Mouse (Mus musculus): Measurements from ENCODE around the gene Phc2. TPM values are rescaled to one million over a fixed set of nuclear protein-coding genes. Genes with fewer than 3 reads are reported as not detected.
"Not testable (repeated sequence)": the region's sequence is repeated elsewhere in the genome, so short reads cannot be mapped to it uniquely, and the experiment has no call there.

Gene Phc2
- total RNA-seq (2015; ENCODE audit: low replicate concordance) (7.1 and 14.0 TPM in 2 replicates), total RNA-seq (2017; ENCODE audit: low replicate concordance) (3.3 and 4.5 TPM in 2 replicates)

DNA sequence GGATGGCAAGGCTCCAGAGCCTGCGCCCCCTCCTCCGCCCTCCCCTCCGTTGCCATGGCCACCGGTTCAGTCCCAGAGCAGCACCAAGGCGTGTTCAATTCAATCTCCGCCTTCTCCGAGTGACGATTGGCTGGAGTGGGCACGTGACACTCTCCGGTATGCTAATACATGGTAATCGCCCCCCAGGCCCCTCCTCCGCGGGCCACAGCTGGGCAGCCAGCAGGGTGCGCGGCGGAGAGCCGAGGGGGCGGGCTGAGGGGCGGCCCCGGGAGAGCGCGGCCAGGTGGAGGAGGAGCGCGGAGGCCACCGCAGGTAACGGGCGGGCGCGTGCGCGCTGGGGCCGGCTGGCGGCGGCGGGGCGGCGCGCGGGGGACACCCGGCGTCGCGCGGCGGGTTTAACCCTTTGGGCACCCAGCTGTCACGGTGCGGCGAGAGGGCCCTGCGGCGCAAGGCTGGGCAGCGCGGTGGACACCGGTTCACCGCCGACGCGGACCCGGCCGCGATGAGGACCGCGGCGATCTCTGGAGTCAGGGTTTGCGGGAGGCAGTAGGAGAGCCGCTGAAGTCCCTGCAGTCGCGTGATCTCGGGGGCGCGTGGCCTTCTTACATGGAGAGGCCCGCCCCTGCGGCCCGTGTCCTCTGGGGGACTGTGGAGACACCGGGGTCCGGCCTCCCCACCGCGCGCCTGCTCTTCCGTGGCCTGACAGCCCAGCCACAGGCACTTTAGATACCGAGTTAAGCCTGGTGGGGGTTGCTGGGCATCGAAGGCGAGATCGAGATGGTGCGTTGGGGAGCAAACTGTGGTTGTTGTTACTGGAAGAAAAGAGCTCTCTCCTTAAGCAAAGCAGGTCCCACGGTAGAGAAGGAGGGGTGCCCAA is at the start of gene Phc2:
Gene Phc2, plus strand, starts transcription at position 198 of the 877 bp plus-strand sequence.
- 0 out of 2 replicates have a peak, but pooled peaks have one; percentile 37 for ATAC-seq (replicated peaks; ENCODE audit: low FRiP score, poor library complexity, severe bottlenecking)

GRCm38 (mm10) chr4:128606586-128606985 is 47.9 kb upstream of the Phc2 start:
- ATAC-seq (replicated peaks; ENCODE audit: low FRiP score, poor library complexity, severe bottlenecking), result no peak

DNA sequence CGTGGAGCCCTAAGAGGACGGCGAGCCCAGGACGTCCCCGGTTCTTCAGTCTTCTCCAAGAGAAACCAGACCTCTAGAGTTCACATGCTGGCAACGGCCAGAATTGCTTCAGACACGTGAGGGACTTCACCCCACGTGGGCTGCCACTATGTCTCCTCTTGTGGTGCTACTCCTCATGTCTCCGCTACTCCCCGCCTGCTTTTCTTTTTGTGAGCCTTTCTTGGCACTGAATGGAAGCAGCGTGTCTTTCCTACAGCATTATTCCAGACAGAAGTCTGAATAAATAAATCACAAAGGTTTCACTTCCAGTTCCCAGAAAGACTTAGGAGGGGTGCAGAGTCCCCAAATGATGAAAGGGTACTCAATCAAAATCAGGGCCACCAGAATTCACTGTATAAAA is 46.8 kb upstream of the Phc2 start:
- no peak for ATAC-seq (replicated peaks; ENCODE audit: low FRiP score, poor library complexity, severe bottlenecking)

GRCm38 (mm10) chr4:128609276-128609924 is 45.1 kb upstream of the Phc2 start:
- no peak for ATAC-seq (replicated peaks; ENCODE audit: low FRiP score, poor library complexity, severe bottlenecking)

- ATAC-seq (replicated peaks; ENCODE audit: low FRiP score, poor library complexity, severe bottlenecking), result peak; percentile 98
Observed at GRCm38 (mm10) chr4:128609925-128610402, 44.5 kb upstream of the Phc2 start, which contains the start of gene Zscan20. Zscan20 (minus strand) TSS chr4:128610098.

DNA sequence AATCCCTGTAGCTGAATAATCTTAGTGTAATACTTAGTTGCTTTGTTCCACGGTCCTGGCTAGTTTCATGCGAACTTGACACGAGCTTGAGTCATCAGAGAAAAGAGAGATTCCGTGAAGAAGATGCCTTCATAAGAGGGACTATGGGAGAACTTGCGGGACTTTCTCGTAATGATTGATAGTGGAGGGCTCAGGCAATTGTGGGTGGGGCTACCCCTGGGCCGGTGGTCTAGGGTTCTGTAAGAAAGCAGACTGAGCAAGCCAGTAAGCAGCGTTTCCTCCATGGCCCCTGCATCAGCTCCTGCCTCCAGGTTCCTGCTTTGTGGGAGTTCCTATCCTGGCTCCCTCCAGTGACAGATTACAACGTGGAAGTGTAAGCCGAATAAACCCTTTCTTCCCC is 43.8 kb upstream of the Phc2 start:
- no peak for ATAC-seq (replicated peaks; ENCODE audit: low FRiP score, poor library complexity, severe bottlenecking)

DNA sequence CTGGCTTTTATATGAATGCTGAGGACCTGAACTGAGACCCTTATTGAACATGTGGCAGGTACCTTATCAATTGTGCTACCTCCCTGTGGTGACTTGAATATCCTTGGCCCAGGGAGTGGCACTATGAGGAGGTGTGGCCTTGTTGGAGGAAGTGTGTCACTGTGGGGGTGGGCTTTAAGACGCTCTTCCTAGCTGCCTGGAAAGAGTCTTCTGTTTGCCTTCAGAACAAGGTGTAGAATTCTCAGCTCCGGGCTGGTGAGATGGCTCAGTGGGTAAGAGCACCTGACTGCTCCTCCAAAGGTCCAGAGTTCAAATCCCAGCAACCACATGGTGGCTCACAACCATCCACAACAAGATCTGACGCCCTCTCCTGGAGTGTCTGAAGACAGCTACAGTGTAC is 42.8 kb upstream of the Phc2 start:
- ATAC-seq (replicated peaks; ENCODE audit: low FRiP score, poor library complexity, severe bottlenecking), result not testable (repeated sequence)

DNA sequence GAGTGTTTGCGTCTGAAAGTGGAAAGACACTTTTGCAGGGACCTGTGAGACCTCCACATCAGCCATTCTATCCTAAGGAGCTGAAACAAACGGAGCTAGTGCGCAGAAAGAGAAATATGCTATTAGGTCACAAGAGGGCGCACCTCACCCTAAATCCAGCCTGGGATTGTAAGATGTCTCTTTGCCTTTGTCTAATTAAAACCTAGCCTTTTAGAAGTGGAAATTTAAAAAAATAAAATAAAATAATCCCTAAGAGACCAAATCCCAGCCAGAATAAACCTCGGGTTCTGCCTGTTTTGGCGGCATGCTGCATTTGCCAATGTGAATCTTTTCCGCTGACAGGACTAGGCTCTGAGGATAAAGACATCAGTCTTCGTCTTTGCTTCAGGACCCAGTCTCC is 41.2 kb upstream of the Phc2 start:
- ATAC-seq (replicated peaks; ENCODE audit: low FRiP score, poor library complexity, severe bottlenecking), result no peak

- ATAC-seq (replicated peaks; ENCODE audit: low FRiP score, poor library complexity, severe bottlenecking), result no peak
Observed at GRCm38 (mm10) chr4:128615761-128616160, 38.7 kb upstream of the Phc2 start.

DNA sequence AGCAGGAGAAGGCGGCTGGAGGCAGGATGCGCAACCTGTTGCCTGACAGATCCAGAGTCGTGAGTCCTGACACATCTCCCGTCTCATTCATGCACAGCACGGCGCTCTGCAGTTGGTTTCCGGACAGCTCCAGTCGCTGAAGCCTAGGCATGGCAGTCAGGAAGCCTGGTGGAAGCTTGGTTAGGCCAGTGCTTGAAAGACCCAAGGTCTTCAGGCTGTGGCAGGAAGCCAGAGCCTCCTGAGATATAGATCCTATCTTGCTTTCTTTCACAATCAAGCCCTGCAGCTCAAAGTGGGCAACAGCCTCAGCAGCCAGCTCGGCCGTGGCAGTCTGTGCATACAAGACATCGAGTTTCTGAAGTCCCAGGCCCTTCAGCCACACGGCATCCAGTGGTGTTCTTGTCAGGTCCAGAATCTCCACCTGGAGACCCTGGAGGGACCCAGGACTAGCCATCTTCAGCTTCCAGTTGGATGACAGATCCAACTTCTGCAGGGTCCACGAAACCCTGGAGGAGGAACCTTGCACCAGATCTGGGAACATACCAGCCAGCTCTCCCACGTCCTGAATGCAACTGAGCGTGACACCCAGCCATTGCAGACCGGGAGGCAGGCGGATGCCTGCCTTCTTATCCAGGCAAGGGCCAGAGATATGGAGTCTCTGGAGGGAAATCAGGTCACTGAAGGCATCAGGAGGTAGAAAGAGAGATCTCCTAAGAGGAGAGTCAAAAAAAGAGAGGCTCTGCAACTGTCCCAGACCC is 37.0 kb upstream of the Phc2 start:
- ATAC-seq (replicated peaks; ENCODE audit: low FRiP score, poor library complexity, severe bottlenecking), result no peak

GRCm38 (mm10) chr4:128618246-128618911 is 36.1 kb upstream of the Phc2 start, which contains the start of gene Tlr12:
Tlr12 (minus strand) TSS chr4:128618619.
- no peak for ATAC-seq (replicated peaks; ENCODE audit: low FRiP score, poor library complexity, severe bottlenecking)

DNA sequence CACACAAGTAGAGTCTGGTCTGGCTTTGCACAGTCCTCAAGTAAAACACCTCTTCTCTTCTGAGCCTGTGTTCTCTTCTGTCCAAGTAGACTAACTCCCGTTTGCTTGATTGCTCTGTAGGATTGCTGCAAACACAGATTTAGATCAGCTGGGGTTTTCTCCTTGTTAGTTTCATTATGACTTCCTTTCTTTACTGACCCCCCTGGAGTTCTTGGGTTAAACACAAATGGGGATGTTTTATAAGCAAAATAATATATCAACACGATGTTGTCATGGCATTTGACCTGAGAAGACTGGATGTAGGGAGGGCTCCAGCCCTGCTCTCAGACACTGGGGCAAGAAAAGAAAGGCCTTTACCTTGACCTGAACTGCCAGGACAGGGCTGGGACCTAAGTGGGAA is 35.5 kb upstream of the Phc2 start:
- ATAC-seq (replicated peaks; ENCODE audit: low FRiP score, poor library complexity, severe bottlenecking), result no peak

DNA sequence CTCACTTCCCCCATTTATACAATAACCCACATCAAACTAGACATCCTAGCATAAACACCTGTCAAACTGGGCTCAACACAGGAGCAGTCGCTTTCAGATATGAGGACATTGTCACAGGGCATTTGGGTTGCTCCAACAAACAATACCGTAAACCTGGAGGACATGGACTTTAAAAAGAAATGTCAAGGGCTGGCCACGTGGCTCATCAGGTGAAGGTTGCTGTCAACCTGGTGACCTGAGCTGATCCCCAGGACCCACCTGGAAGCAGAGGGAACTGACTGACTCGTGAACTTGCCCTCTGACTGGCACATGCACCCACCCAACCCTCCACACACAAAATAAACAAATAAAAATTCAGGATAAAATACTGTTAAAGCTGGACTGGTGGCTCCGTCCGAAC is 33.9 kb upstream of the Phc2 start:
- ATAC-seq (replicated peaks; ENCODE audit: low FRiP score, poor library complexity, severe bottlenecking), result no peak

DNA sequence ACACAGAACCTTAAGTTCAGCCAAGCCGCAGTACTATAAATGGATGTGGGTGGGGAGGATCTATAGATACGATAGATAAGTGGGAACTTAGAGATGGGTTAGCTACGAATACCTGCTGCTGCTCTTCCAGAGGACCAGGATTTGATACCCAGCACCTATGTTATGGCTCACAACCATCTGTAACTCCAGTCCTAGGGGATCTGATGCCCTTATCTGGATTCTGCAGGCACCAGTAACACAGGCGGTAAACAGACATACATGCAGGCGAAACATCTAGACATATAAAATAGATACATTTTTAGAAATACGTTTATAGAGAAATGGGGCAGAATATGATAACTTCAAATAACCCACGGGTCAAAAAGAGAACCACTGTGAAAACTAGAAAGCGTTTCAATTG is 33.4 kb upstream of the Phc2 start:
- no peak for ATAC-seq (replicated peaks; ENCODE audit: low FRiP score, poor library complexity, severe bottlenecking)

DNA sequence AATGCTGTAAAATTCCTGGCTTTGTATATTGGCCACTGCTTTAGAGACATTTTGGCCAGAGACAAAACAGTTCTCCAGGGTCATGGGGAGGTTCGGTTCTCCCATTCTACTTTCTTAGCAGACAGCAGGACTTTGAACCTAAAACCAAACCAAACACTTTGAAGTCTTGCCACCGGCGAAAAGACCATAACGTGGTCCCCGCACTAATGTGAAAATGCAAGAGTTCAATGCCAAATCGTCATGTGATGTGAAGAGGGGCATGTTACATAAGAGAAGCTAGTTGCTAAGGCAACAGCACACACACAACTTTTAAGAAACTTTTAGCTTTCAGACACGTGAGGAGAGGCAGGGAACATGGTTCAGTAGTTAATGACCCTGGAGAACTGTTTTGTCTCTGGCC is 19.1 kb upstream of the Phc2 start:
- no peak for ATAC-seq (replicated peaks; ENCODE audit: low FRiP score, poor library complexity, severe bottlenecking)

DNA sequence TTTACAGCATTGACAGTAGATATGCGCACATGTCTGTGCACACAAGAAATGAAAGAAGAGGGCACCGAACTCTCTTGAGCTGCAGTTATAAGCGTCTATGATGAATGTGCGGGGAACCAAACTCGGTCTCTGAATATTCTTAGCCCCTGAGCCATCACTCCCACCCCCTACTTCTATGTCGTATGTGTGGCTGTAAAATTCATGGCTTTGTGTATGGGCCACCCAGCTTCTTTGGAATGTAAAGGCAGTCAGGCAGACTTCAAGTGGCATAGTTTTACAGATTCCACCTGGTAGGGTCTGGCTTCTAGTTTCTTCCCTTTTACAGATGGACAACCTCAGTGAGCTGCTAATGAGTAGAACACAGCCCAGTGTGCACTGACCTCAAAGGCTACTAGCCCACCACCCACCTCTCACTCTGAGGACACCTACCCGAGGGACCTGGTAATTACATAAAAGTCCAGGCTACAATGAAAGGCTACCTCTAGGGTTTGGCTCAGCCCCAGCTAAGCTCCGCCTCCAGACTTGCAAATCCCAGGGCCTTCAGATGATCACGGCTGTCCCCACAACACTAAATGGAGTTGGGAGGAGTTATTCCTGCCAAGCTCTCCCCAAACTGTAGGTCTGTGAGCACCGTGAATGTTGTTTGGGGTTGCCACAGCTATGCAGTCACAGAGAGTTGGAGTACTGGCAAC is 18.5 kb upstream of the Phc2 start:
- no peak for ATAC-seq (replicated peaks; ENCODE audit: low FRiP score, poor library complexity, severe bottlenecking)

DNA sequence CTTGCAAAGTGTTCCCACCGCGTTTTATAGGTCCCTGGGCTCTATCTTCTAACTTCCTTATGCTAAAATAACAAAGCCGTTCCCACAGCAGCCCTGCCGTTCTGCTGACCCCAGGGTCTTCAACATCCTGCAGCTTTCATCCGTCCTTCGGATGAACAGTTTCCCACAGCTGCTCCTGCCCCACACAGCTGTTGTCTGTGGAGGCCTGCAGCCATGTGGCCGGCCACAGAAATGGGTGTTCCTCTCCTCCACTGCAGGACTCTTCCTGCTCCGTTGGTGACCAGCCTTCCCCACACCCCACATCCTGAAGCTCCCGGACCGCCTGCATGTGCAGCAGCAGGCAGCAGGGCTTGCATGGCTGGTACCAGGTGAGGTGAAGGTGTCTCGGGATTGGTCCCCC is 17.3 kb upstream of the Phc2 start:
- ATAC-seq (replicated peaks; ENCODE audit: low FRiP score, poor library complexity, severe bottlenecking), result no peak

- no peak for ATAC-seq (replicated peaks; ENCODE audit: low FRiP score, poor library complexity, severe bottlenecking)
Observed at GRCm38 (mm10) chr4:128638265-128638923, 16.1 kb upstream of the Phc2 start.

All from erythroblast, adult 5-6 weeks (primary cell).